14 mouse cellular contexts compared by ENCODE assay signal in genomic region chr5:111254362-111254761, GRCm38 (mm10).
DNase-seq lines count a peak whose midpoint lies in the region; ATAC-seq and TF ChIP-seq lines count a peak whose summit lies in the region.
"Had no signal": no experiment of that assay in that cellular context is flagged by ENCODE, and none has a peak within 500 bp of the region (broad histone marks: within the 10 kb centered on the region; RNA-seq: fewer than 3 reads in every experiment).

No protein-coding gene starts in this region.

- H3K9me3 ChIP-seq in embryonic facial prominence, embryonic 11.5 days (replicated peaks; ENCODE audit: control insufficient read depth, low read length): no peaks in the 10 kb centered on the region
- no peaks in the 10 kb centered on the region for H3K9me3 ChIP-seq in embryonic facial prominence, embryonic 10.5 days
- no peaks in the 10 kb centered on the region for H3K9me3 ChIP-seq in liver, embryonic 16.5 days (replicated peaks; ENCODE audit: control insufficient read depth, low read length)
- H3K9me3 ChIP-seq in liver, postnatal 0 days (ENCODE audit: low read length): no peaks in the 10 kb centered on the region
- no peaks in the 10 kb centered on the region for H3K9me3 ChIP-seq in hindbrain, embryonic 16.5 days (ENCODE audit: control insufficient read depth, low read length)
- no peaks in the 10 kb centered on the region for H3K9me3 ChIP-seq in neural tube, embryonic 15.5 days (replicated peaks)
- H3K9me3 ChIP-seq: heart, embryonic 12.5 days; neural tube, embryonic 12.5 days had no signal

- no peak for DNase-seq in embryonic facial prominence, embryonic 11.5 days (ENCODE audit: low spot score)
- no peak for DNase-seq in embryonic facial prominence, embryonic 10.5 days (ENCODE audit: low spot score)
- no peak for DNase-seq in liver, postnatal 0 days
- DNase-seq in MN1 (ENCODE audit: low spot score): no peak
- no peak for DNase-seq in thymus, postnatal 0 days (ENCODE audit: low spot score)
- DNase-seq: cerebellum, postnatal 36 days; kidney, postnatal 14 days; lung, embryonic 14.5 days had no signal

- 86% methylated on average over 9 of the region's 9 CpGs for WGBS in embryonic facial prominence, embryonic 11.5 days
- 89% methylated on average over 9 of the region's 9 CpGs for WGBS in embryonic facial prominence, embryonic 10.5 days
- 19% methylated on average over 9 of the region's 9 CpGs for WGBS in liver, embryonic 16.5 days (ENCODE audit: insufficient replicate concordance)
- WGBS in liver, postnatal 0 days (ENCODE audit: insufficient replicate concordance): 35% methylated on average over 9 of the region's 9 CpGs
- 56% methylated on average over 9 of the region's 9 CpGs for WGBS in hindbrain, embryonic 16.5 days
- 51% methylated on average over 9 of the region's 9 CpGs for WGBS in neural tube, embryonic 15.5 days

- H3K9ac ChIP-seq in embryonic facial prominence, embryonic 11.5 days (replicated peaks; ENCODE audit: low read length): no peak overlapping the region
- H3K9ac ChIP-seq in liver, embryonic 16.5 days (ENCODE audit: low read depth, low read length): no peak overlapping the region
- no peak overlapping the region for H3K9ac ChIP-seq in liver, postnatal 0 days (replicated peaks)
- H3K9ac ChIP-seq in hindbrain, embryonic 16.5 days (ENCODE audit: low read depth, low read length): no peak overlapping the region
- H3K9ac ChIP-seq in neural tube, embryonic 15.5 days (replicated peaks): no peak overlapping the region
- H3K9ac ChIP-seq: heart, embryonic 12.5 days; lung, embryonic 14.5 days; neural tube, embryonic 12.5 days had no signal

- no peak for TF ChIP-seq EP300 in liver, postnatal 0 days (IDR thresholded peaks at IDR 0.05; ENCODE audit: low read depth)

- no peak overlapping the region for H3K4me3 ChIP-seq in embryonic facial prominence, embryonic 11.5 days (ENCODE audit: low read depth, low read length)
- no peak overlapping the region for H3K4me3 ChIP-seq in embryonic facial prominence, embryonic 10.5 days
- no peak overlapping the region for H3K4me3 ChIP-seq in liver, embryonic 16.5 days (ENCODE audit: low read depth, low read length)
- no peak overlapping the region for H3K4me3 ChIP-seq in liver, postnatal 0 days (ENCODE audit: low read depth, low read length)
- no peak overlapping the region for H3K4me3 ChIP-seq in hindbrain, embryonic 16.5 days (ENCODE audit: low read length)
- H3K4me3 ChIP-seq in neural tube, embryonic 15.5 days (replicated peaks): no peak overlapping the region
- H3K4me3 ChIP-seq: erythroblast, embryonic 14.5 days; heart, embryonic 12.5 days; neural tube, embryonic 12.5 days had no signal

- no peak overlapping the region for H3K4me2 ChIP-seq in embryonic facial prominence, embryonic 11.5 days (ENCODE audit: low read depth, low read length)
- no peak overlapping the region for H3K4me2 ChIP-seq in liver, embryonic 16.5 days (ENCODE audit: low read depth, low read length)
- no peak overlapping the region for H3K4me2 ChIP-seq in liver, postnatal 0 days (ENCODE audit: low read depth, low read length)
- no peak overlapping the region for H3K4me2 ChIP-seq in hindbrain, embryonic 16.5 days (ENCODE audit: low read length)
- no peak overlapping the region for H3K4me2 ChIP-seq in neural tube, embryonic 15.5 days
- H3K4me2 ChIP-seq: heart, embryonic 12.5 days; lung, embryonic 14.5 days had no signal

- TF ChIP-seq CTCF in liver, postnatal 0 days (IDR thresholded peaks at IDR 0.05; ENCODE audit: low read depth): no peak

- H3K27ac ChIP-seq in embryonic facial prominence, embryonic 11.5 days (replicated peaks; ENCODE audit: low read depth, low read length): peak overlapping the region; percentile 35; the same call in 1 of the 2 replicates
- no peak overlapping the region for H3K27ac ChIP-seq in embryonic facial prominence, embryonic 10.5 days (replicated peaks)
- H3K27ac ChIP-seq in liver, embryonic 16.5 days (ENCODE audit: low read length): no peak overlapping the region
- H3K27ac ChIP-seq in liver, postnatal 0 days (ENCODE audit: low read depth): no peak overlapping the region
- peak overlapping the region; percentile 31 for H3K27ac ChIP-seq in hindbrain, embryonic 16.5 days (ENCODE audit: low read depth, low read length)
- peak overlapping the region; percentile 91 for H3K27ac ChIP-seq in neural tube, embryonic 15.5 days (replicated peaks)
- H3K27ac ChIP-seq: neural tube, embryonic 12.5 days had no signal

- H3K27me3 ChIP-seq in embryonic facial prominence, embryonic 11.5 days (ENCODE audit: control insufficient read depth, insufficient read depth, low read length): no peaks in the 10 kb centered on the region
- no peaks in the 10 kb centered on the region for H3K27me3 ChIP-seq in embryonic facial prominence, embryonic 10.5 days (replicated peaks; ENCODE audit: low read depth, poor library complexity, severe bottlenecking)
- H3K27me3 ChIP-seq in liver, embryonic 16.5 days (ENCODE audit: control insufficient read depth, insufficient read depth, low read depth, low read length): no peaks in the 10 kb centered on the region
- H3K27me3 ChIP-seq in liver, postnatal 0 days (ENCODE audit: insufficient read depth, low read length): no peaks in the 10 kb centered on the region
- H3K27me3 ChIP-seq in hindbrain, embryonic 16.5 days (replicated peaks; ENCODE audit: control insufficient read depth, insufficient read depth, low read length): no peaks in the 10 kb centered on the region
- H3K27me3 ChIP-seq in neural tube, embryonic 15.5 days (replicated peaks): no peaks in the 10 kb centered on the region
- H3K27me3 ChIP-seq: neural tube, embryonic 12.5 days had no signal

- peaks cover 10% of the 10 kb centered on the region for H3K4me1 ChIP-seq in embryonic facial prominence, embryonic 11.5 days (ENCODE audit: control insufficient read depth, insufficient read depth, low read length)
- peaks cover 51% of the 10 kb centered on the region for H3K4me1 ChIP-seq in embryonic facial prominence, embryonic 10.5 days
- no peaks in the 10 kb centered on the region for H3K4me1 ChIP-seq in liver, embryonic 16.5 days (ENCODE audit: control insufficient read depth, low read depth, low read length)
- H3K4me1 ChIP-seq in liver, postnatal 0 days (ENCODE audit: insufficient read depth): no peaks in the 10 kb centered on the region
- peaks cover 38% of the 10 kb centered on the region for H3K4me1 ChIP-seq in hindbrain, embryonic 16.5 days (ENCODE audit: control insufficient read depth, insufficient read depth, low read depth, low read length)
- peaks cover 53% of the 10 kb centered on the region for H3K4me1 ChIP-seq in neural tube, embryonic 15.5 days

- no peak for ATAC-seq in embryonic facial prominence, embryonic 11.5 days (replicated peaks; ENCODE audit: insufficient number of reproducible peaks, low FRiP score, low TSS enrichment, low read depth)
- 0 out of 2 replicates have a peak, but pooled peaks have one; percentile 27 for ATAC-seq in liver, embryonic 16.5 days (ENCODE audit: low read depth)
- ATAC-seq in liver, postnatal 0 days: no peak
- ATAC-seq in hindbrain, embryonic 16.5 days: no peak
- ATAC-seq in neural tube, embryonic 15.5 days (ENCODE audit: low FRiP score): no peak

- H3K36me3 ChIP-seq in embryonic facial prominence, embryonic 11.5 days (replicated peaks; ENCODE audit: control insufficient read depth, insufficient read depth, low read depth, low read length): no peaks in the 10 kb centered on the region; the same call in 1 of the 2 replicates
- no peaks in the 10 kb centered on the region for H3K36me3 ChIP-seq in embryonic facial prominence, embryonic 10.5 days (replicated peaks)
- no peaks in the 10 kb centered on the region for H3K36me3 ChIP-seq in liver, embryonic 16.5 days (ENCODE audit: control insufficient read depth, insufficient read depth)
- H3K36me3 ChIP-seq in liver, postnatal 0 days (replicated peaks; ENCODE audit: insufficient read depth, low read length): no peaks in the 10 kb centered on the region
- H3K36me3 ChIP-seq in hindbrain, embryonic 16.5 days (ENCODE audit: control insufficient read depth, insufficient read depth, low read length): no peaks in the 10 kb centered on the region
- 0 out of 2 replicates have a peak, but pooled peaks cover 2% of the 10 kb centered on the region for H3K36me3 ChIP-seq in neural tube, embryonic 15.5 days
- H3K36me3 ChIP-seq: heart, embryonic 12.5 days had no signal

Comparison
In these comparisons a context has a peak if more than half of its experiments do, and no peak if none do; other contexts are left out.
1. H3K27ac ChIP-seq: peak in embryonic facial prominence, embryonic 11.5 days (single experiment), hindbrain, embryonic 16.5 days (single experiment) and neural tube, embryonic 15.5 days (single experiment); none in embryonic facial prominence, embryonic 10.5 days (single experiment), liver, embryonic 16.5 days (single experiment) and liver, postnatal 0 days (single experiment).